Mouse (Mus musculus): ENCODE data around the gene Ormdl2. TPM values are rescaled to one million over a fixed set of nuclear protein-coding genes. Genes with fewer than 3 reads are reported as not detected.
"Not testable (repeated sequence)": the region's sequence is repeated elsewhere in the genome, so short reads cannot be mapped to it uniquely, and the experiment has no call there.

Gene Ormdl2
- polyA plus RNA-seq, 1 experiment: 82.3 TPM

GRCm38 (mm10) chr10:128823821-128824220, 2.4 kb upstream of the Ormdl2 start:
- H3K4me1 ChIP-seq (replicated peaks; ENCODE audit: control insufficient read depth, insufficient read depth, low read length): peaks cover 6% of the 10 kb centered on the region
- no peaks in the 10 kb centered on the region for H3K27me3 ChIP-seq (ENCODE audit: control insufficient read depth, insufficient read depth, low read length)
- H3K4me3 ChIP-seq (ENCODE audit: control insufficient read depth, insufficient read depth, low read length): no peak overlapping the region
- DNase-seq: peak; percentile 25
- no peak overlapping the region for H3K27ac ChIP-seq (ENCODE audit: control insufficient read depth, insufficient read depth, low read length)
- no peak for TF ChIP-seq POLR2A (IDR thresholded peaks at IDR 0.05; ENCODE audit: control insufficient read depth, extremely low read depth, insufficient read depth, low read length, poor library complexity)
- TF ChIP-seq CTCF (IDR thresholded peaks at IDR 0.05; ENCODE audit: borderline replicate concordance, control insufficient read depth, extremely low read depth, insufficient read depth, low read length, poor library complexity): no peak
- H3K36me3 ChIP-seq (ENCODE audit: control insufficient read depth, insufficient read depth, low read length): 0 out of 2 replicates have a peak, but pooled peaks cover 8% of the 10 kb centered on the region
- 31% methylated on average over 9 of the region's 9 CpGs for WGBS

DNA sequence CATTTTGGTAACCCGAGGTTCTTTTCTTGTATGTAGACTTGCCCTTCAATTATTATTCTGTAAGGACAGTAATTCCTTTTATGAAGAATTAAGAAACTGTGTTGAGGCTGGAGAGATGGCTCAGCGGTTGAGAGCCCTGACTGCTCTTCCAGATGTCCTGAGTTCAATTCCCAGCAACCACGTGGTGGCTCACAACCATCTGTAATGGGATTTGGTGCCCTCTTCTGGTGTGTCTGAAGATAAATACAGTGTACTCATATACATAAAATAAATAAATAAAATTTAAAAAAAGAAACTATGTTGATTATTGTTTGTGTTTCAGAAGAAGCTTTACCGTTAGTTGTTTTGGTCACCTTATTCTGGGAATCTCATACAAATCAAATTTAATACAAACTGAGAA, 1.6 kb upstream of the Ormdl2 start:
- H3K27me3 ChIP-seq (ENCODE audit: control insufficient read depth, insufficient read depth, low read length); H3K27ac ChIP-seq (ENCODE audit: control insufficient read depth, insufficient read depth, low read length); DNase-seq; H3K36me3 ChIP-seq (ENCODE audit: control insufficient read depth, insufficient read depth, low read length); H3K4me1 ChIP-seq (replicated peaks; ENCODE audit: control insufficient read depth, insufficient read depth, low read length); H3K4me3 ChIP-seq (ENCODE audit: control insufficient read depth, insufficient read depth, low read length): not testable (repeated sequence)
- WGBS: 81% methylated on average over 4 of the region's 4 CpGs

- Histone ChIP-seq H3K36me3 (ENCODE audit: control insufficient read depth, insufficient read depth, low read length) (peaks cover 19% of the 10 kb centered on the region), H3K4me3 (ENCODE audit: control insufficient read depth, insufficient read depth, low read length) (peak overlapping the region; percentile 73), H3K27ac (ENCODE audit: control insufficient read depth, insufficient read depth, low read length) (peak overlapping the region; percentile 49), H3K4me1 (replicated peaks; ENCODE audit: control insufficient read depth, insufficient read depth, low read length) (peaks cover 6% of the 10 kb centered on the region), H3K27me3 (ENCODE audit: control insufficient read depth, insufficient read depth, low read length) (no peaks in the 10 kb centered on the region)
- no peak for DNase-seq
- WGBS: under 1% methylated on average over 13 of the region's 13 CpGs
- TF ChIP-seq POLR2A (IDR thresholded peaks at IDR 0.05; ENCODE audit: control insufficient read depth, extremely low read depth, insufficient read depth, low read length, poor library complexity) (no peak), CTCF (IDR thresholded peaks at IDR 0.05; ENCODE audit: borderline replicate concordance, control insufficient read depth, extremely low read depth, insufficient read depth, low read length, poor library complexity) (no peak)
Measured at GRCm38 (mm10) chr10:128822135-128822534, 690 bp upstream of the Ormdl2 start.

DNA sequence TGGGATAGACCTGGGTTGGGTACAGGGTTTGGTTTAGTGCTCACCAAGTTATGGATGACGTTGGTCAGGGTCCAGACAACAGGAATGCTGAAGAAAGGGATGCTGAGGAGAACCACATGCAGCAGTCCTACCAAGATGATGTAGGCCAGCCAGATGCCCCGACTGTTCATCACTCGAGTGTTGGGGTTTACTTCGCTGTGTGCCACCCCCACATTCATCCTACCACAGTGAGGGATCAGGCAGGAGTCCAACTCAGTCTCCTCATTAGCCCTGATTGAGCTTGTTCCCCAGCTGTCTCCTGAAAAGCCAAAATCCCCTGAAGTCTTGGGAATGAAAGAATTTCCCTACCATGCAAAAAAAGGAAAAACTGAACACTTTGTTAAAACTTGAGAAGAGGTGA, 1.2 kb downstream of the Ormdl2 start:
- no peak overlapping the region for H3K4me3 ChIP-seq (ENCODE audit: control insufficient read depth, insufficient read depth, low read length)
- H3K36me3 ChIP-seq (ENCODE audit: control insufficient read depth, insufficient read depth, low read length): peaks cover 38% of the 10 kb centered on the region
- H3K4me1 ChIP-seq (replicated peaks; ENCODE audit: control insufficient read depth, insufficient read depth, low read length): peaks cover 6% of the 10 kb centered on the region
- no peaks in the 10 kb centered on the region for H3K27me3 ChIP-seq (ENCODE audit: control insufficient read depth, insufficient read depth, low read length)
- no peak for DNase-seq
- over 99% methylated on average over 4 of the region's 4 CpGs for WGBS
- H3K27ac ChIP-seq (ENCODE audit: control insufficient read depth, insufficient read depth, low read length): no peak overlapping the region
- TF ChIP-seq CTCF (IDR thresholded peaks at IDR 0.05; ENCODE audit: borderline replicate concordance, control insufficient read depth, extremely low read depth, insufficient read depth, low read length, poor library complexity) (no peak), POLR2A (IDR thresholded peaks at IDR 0.05; ENCODE audit: control insufficient read depth, extremely low read depth, insufficient read depth, low read length, poor library complexity) (no peak)

GRCm38 (mm10) chr10:128817033-128817432, 4.4 kb downstream of the Ormdl2 start, which contains the start of gene Sarnp:
Gene Sarnp (plus strand): TSS chr10:128817333.
- WGBS: 94% methylated on average over 13 of the region's 13 CpGs
- no peak for DNase-seq
- TF ChIP-seq POLR2A (IDR thresholded peaks at IDR 0.05; ENCODE audit: control insufficient read depth, extremely low read depth, insufficient read depth, low read length, poor library complexity): no peak
- TF ChIP-seq CTCF (IDR thresholded peaks at IDR 0.05; ENCODE audit: borderline replicate concordance, control insufficient read depth, extremely low read depth, insufficient read depth, low read length, poor library complexity): no peak
- Histone ChIP-seq H3K36me3 (ENCODE audit: control insufficient read depth, insufficient read depth, low read length) (peaks cover 53% of the 10 kb centered on the region), H3K27ac (ENCODE audit: control insufficient read depth, insufficient read depth, low read length) (no peak within 1 kb of the TSS), H3K4me1 (replicated peaks; ENCODE audit: control insufficient read depth, insufficient read depth, low read length) (peaks cover 6% of the 10 kb centered on the region), H3K27me3 (ENCODE audit: control insufficient read depth, insufficient read depth, low read length) (no peaks in the 10 kb centered on the region), H3K4me3 (ENCODE audit: control insufficient read depth, insufficient read depth, low read length) (no peak within 1 kb of the TSS)

DNA sequence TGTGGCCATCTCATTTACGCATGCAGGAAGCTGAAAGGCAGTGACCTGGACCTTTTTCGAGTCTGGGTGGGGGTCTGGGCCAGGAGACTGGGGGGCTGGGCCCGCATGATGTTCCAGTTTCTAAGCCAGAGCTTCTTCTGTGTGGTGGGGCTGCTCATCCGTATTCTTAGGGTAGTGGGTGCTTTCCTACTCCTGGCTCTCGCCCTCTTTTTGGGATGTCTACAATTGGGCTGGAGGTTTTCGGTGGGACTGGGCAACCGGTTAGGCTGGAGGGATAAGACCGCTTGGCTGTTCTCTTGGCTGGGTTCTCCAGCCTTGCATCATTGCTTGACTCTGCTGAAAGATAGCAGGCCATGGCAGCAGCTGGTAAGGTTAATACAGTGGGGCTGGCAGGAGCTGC, 14.4 kb downstream of the Ormdl2 start:
- Histone ChIP-seq H3K36me3 (ENCODE audit: control insufficient read depth, insufficient read depth, low read length) (no peaks in the 10 kb centered on the region), H3K27ac (ENCODE audit: control insufficient read depth, insufficient read depth, low read length) (no peak overlapping the region), H3K27me3 (ENCODE audit: control insufficient read depth, insufficient read depth, low read length) (no peaks in the 10 kb centered on the region), H3K4me3 (ENCODE audit: control insufficient read depth, insufficient read depth, low read length) (0 out of 2 replicates have a peak overlapping the region, but pooled peaks have one; percentile 3), H3K4me1 (replicated peaks; ENCODE audit: control insufficient read depth, insufficient read depth, low read length) (peaks cover 30% of the 10 kb centered on the region)
- DNase-seq: no peak
- 95% methylated on average over 8 of the region's 8 CpGs for WGBS
- no peak for TF ChIP-seq CTCF (IDR thresholded peaks at IDR 0.05; ENCODE audit: borderline replicate concordance, control insufficient read depth, extremely low read depth, insufficient read depth, low read length, poor library complexity)
- TF ChIP-seq POLR2A (IDR thresholded peaks at IDR 0.05; ENCODE audit: control insufficient read depth, extremely low read depth, insufficient read depth, low read length, poor library complexity): no peak

GRCm38 (mm10) chr10:128806086-128806485, 15.4 kb downstream of the Ormdl2 start:
- 48% methylated on average over 6 of the region's 6 CpGs for WGBS
- peak overlapping the region; percentile 14; the same call in 1 of the 2 replicates for H3K27ac ChIP-seq (ENCODE audit: control insufficient read depth, insufficient read depth, low read length)
- DNase-seq: peak; percentile 25
- no peaks in the 10 kb centered on the region for H3K27me3 ChIP-seq (ENCODE audit: control insufficient read depth, insufficient read depth, low read length)
- TF ChIP-seq CTCF (IDR thresholded peaks at IDR 0.05; ENCODE audit: borderline replicate concordance, control insufficient read depth, extremely low read depth, insufficient read depth, low read length, poor library complexity): no peak
- TF ChIP-seq POLR2A (IDR thresholded peaks at IDR 0.05; ENCODE audit: control insufficient read depth, extremely low read depth, insufficient read depth, low read length, poor library complexity): no peak
- H3K36me3 ChIP-seq (ENCODE audit: control insufficient read depth, insufficient read depth, low read length): no peaks in the 10 kb centered on the region
- peaks cover 30% of the 10 kb centered on the region for H3K4me1 ChIP-seq (replicated peaks; ENCODE audit: control insufficient read depth, insufficient read depth, low read length)
- peak overlapping the region; percentile 38 for H3K4me3 ChIP-seq (ENCODE audit: control insufficient read depth, insufficient read depth, low read length)

Data from thymus, adult 2 months (tissue).